Mouse (Mus musculus) myocyte (in vitro differentiated cells): Measurements from ENCODE around the gene Ap1b1. TPM values are rescaled to one million over a fixed set of nuclear protein-coding genes. Genes with fewer than 3 reads are reported as not detected.

Experiments used
- H3K27me3 ChIP-seq: one replicate; pipeline ENCODE4 v1.6.1; 2011; ENCODE audit not compliant: control insufficient read depth, insufficient read depth, insufficient read length
- H3K36me3 ChIP-seq: one replicate; pipeline ENCODE4 v1.6.1; 2011; ENCODE audit not compliant: control insufficient read depth, insufficient read depth
- H3K4me2 ChIP-seq: one replicate; pipeline ENCODE4 v1.6.1; 2011; ENCODE audit warnings: low read depth, control low read depth
- H3K4me3 ChIP-seq: one replicate; pipeline ENCODE4 v1.5.1; 2011; ENCODE audit warnings: mild to moderate bottlenecking, control low read depth, moderate library complexity
- H3K79me2 ChIP-seq: one replicate; pipeline ENCODE4 v1.6.1; 2011; ENCODE audit not compliant: control insufficient read depth, insufficient read depth
- H3ac ChIP-seq: one replicate; pipeline ENCODE4 v1.6.1; 2011; ENCODE audit not compliant: control insufficient read depth, insufficient read length
- CEBPB ChIP-seq: IDR thresholded peaks from 2 replicates; pipeline ENCODE4 v1.6.1; 2011; ENCODE audit warnings: mild to moderate bottlenecking, moderate library complexity; ENCODE audit not compliant: poor library complexity, insufficient read depth, severe bottlenecking
- E2F4 ChIP-seq: IDR thresholded peaks from one replicate; pipeline ENCODE4 v1.6.1; 2011; ENCODE audit warnings: mild to moderate bottlenecking, control low read depth, moderate library complexity; ENCODE audit not compliant: insufficient read depth
- MAX ChIP-seq: IDR thresholded peaks from one replicate; pipeline ENCODE4 v1.6.1; 2011; ENCODE audit warnings: low read depth, mild to moderate bottlenecking, control low read depth
- MYOD1 ChIP-seq, 3 experiments: IDR thresholded peaks; one replicate each; pipeline ENCODE4 v1.6.1; 2011; ENCODE audit warnings: control low read depth in 2 of 3, low read depth in 2 of 3, mild to moderate bottlenecking in 2 of 3, moderate library complexity in 1 of 3; ENCODE audit not compliant: insufficient read length in 2 of 3, control insufficient read depth in 1 of 3
- MYOG ChIP-seq, 3 experiments: IDR thresholded peaks; one replicate each; pipeline ENCODE4 v1.6.1; 2011; ENCODE audit warnings: control low read depth in 2 of 3, low read depth in 2 of 3, mild to moderate bottlenecking in 2 of 3; ENCODE audit not compliant: insufficient read length in 2 of 3, control insufficient read depth in 1 of 3, insufficient read depth in 1 of 3
- POLR2A ChIP-seq: IDR thresholded peaks from one replicate; pipeline ENCODE4 v1.6.1; 2011; ENCODE audit warnings: low read depth, mild to moderate bottlenecking, control low read depth, moderate library complexity; ENCODE audit not compliant: insufficient read length
- POLR2AphosphoS2 ChIP-seq: IDR thresholded peaks from one replicate; pipeline ENCODE4 v1.6.1; 2011; ENCODE audit warnings: low read depth, control low read depth; ENCODE audit not compliant: insufficient read length
- REST ChIP-seq: IDR thresholded peaks from one replicate; pipeline ENCODE4 v1.6.1; 2011; ENCODE audit warnings: mild to moderate bottlenecking, control low read depth, moderate library complexity; ENCODE audit not compliant: insufficient read depth, insufficient read length
- SRF ChIP-seq: IDR thresholded peaks from one replicate; pipeline ENCODE4 v1.6.1; 2011; ENCODE audit warnings: low read depth; ENCODE audit not compliant: control insufficient read depth, insufficient read length
- TCF12 ChIP-seq: IDR thresholded peaks from one replicate; pipeline ENCODE4 v1.6.1; 2011; ENCODE audit warnings: mild to moderate bottlenecking, control low read depth; ENCODE audit not compliant: poor library complexity, insufficient read depth, severe bottlenecking
- TCF3 ChIP-seq: IDR thresholded peaks from one replicate; pipeline ENCODE4 v1.6.1; 2011; ENCODE audit warnings: low read depth, control low read depth; ENCODE audit not compliant: insufficient read length
- USF1 ChIP-seq: IDR thresholded peaks from one replicate; pipeline ENCODE4 v1.6.1; 2011; ENCODE audit warnings: low read depth, mild to moderate bottlenecking, control low read depth, moderate library complexity
- polyA plus RNA-seq: library from polyadenylated mRNA; unstranded; fragments of >200 nt; fragmentation: generic; extraction: Trizol; gene quantifications from one replicate; pipeline ENCODE4 v1.2.1, GENCODE M21; 2012; ENCODE audit warnings: missing spikeins

The Ap1b1 gene
- polyA plus RNA-seq, 1 experiment: 55.6 TPM

- TF ChIP-seq USF1: no peak
- TF ChIP-seq SRF: no peak
- no peak for TF ChIP-seq TCF3
- TF ChIP-seq POLR2A: no peak
- no peak for TF ChIP-seq CEBPB
- TF ChIP-seq POLR2AphosphoS2: no peak
- TF ChIP-seq MYOG (IDR thresholded peaks at IDR 0.05; ENCODE audit: control insufficient read depth in 1 of 3, insufficient read depth in 1 of 3, insufficient read length in 2 of 3, low read depth in 2 of 3): no peak
- no peak for TF ChIP-seq REST
- TF ChIP-seq MAX: no peak
- TF ChIP-seq MYOD1 (IDR thresholded peaks at IDR 0.05; ENCODE audit: control insufficient read depth in 1 of 3, insufficient read length in 2 of 3, low read depth in 2 of 3): no peak
- TF ChIP-seq TCF12: no peak
- no peak for TF ChIP-seq E2F4
- H3K4me3 ChIP-seq: no peak overlapping the region
- peaks cover 15% of the 10 kb centered on the region for H3K36me3 ChIP-seq
- H3K4me2 ChIP-seq: no peak overlapping the region
- H3ac ChIP-seq: no peak overlapping the region
- H3K27me3 ChIP-seq: no peaks in the 10 kb centered on the region
- no peaks in the 10 kb centered on the region for H3K79me2 ChIP-seq
Observed at GRCm38 (mm10) chr11:5040585-5040984, 54.0 kb downstream of the Ap1b1 start.

GRCm38 (mm10) chr11:5041144-5041780 is 54.6 kb downstream of the Ap1b1 start:
- Histone ChIP-seq H3ac (no peak overlapping the region), H3K36me3 (peaks cover 11% of the 10 kb centered on the region), H3K27me3 (no peaks in the 10 kb centered on the region), H3K79me2 (no peaks in the 10 kb centered on the region), H3K4me3 (no peak overlapping the region), H3K4me2 (no peak overlapping the region)
- TF ChIP-seq REST: no peak
- no peak for TF ChIP-seq TCF3
- no peak for TF ChIP-seq CEBPB

GRCm38 (mm10) chr11:5042645-5043381 is 56.2 kb downstream of the Ap1b1 start:
- TF ChIP-seq MAX (no peak), POLR2AphosphoS2 (no peak), MYOG (IDR thresholded peaks at IDR 0.05; ENCODE audit: control insufficient read depth in 1 of 3, insufficient read depth in 1 of 3, insufficient read length in 2 of 3, low read depth in 2 of 3) (no peak), E2F4 (no peak), USF1 (no peak), TCF12 (no peak), REST (no peak), TCF3 (no peak), POLR2A (no peak), MYOD1 (IDR thresholded peaks at IDR 0.05; ENCODE audit: control insufficient read depth in 1 of 3, insufficient read length in 2 of 3, low read depth in 2 of 3) (no peak), CEBPB (no peak), SRF (no peak)
- peaks cover 5% of the 10 kb centered on the region for H3K36me3 ChIP-seq
- H3ac ChIP-seq: no peak overlapping the region
- no peaks in the 10 kb centered on the region for H3K79me2 ChIP-seq
- H3K4me2 ChIP-seq: no peak overlapping the region
- H3K4me3 ChIP-seq: no peak overlapping the region
- no peaks in the 10 kb centered on the region for H3K27me3 ChIP-seq

GRCm38 (mm10) chr11:5046321-5046926 is 59.8 kb downstream of the Ap1b1 start:
- TF ChIP-seq TCF12: no peak
- peak overlapping the region; percentile 3 for H3K4me2 ChIP-seq
- peaks cover 5% of the 10 kb centered on the region for H3K36me3 ChIP-seq
- H3K27me3 ChIP-seq: no peaks in the 10 kb centered on the region
- no peak overlapping the region for H3ac ChIP-seq
- H3K4me3 ChIP-seq: no peak overlapping the region
- no peaks in the 10 kb centered on the region for H3K79me2 ChIP-seq

GRCm38 (mm10) chr11:5051629-5052028 is 65.0 kb downstream of the Ap1b1 start:
- Histone ChIP-seq H3K27me3 (no peaks in the 10 kb centered on the region), H3K36me3 (no peaks in the 10 kb centered on the region), H3K79me2 (no peaks in the 10 kb centered on the region), H3ac (no peak overlapping the region), H3K4me3 (no peak overlapping the region), H3K4me2 (no peak overlapping the region)
- TF ChIP-seq MYOG (IDR thresholded peaks at IDR 0.05; ENCODE audit: control insufficient read depth in 1 of 3, insufficient read depth in 1 of 3, insufficient read length in 2 of 3, low read depth in 2 of 3): no peak
- TF ChIP-seq E2F4: no peak
- no peak for TF ChIP-seq SRF
